Mouse (Mus musculus) thymus, adult 2 months (tissue): Measurements from ENCODE around the gene Gucy2d. TPM values are rescaled to one million over a fixed set of nuclear protein-coding genes. Genes with fewer than 3 reads are reported as not detected.

Source experiments
- DNase-seq: peaks from one replicate; pipeline ENCODE4 v3.0.0; 2021
- H3K27ac ChIP-seq: fragments of 200-500 bp; 2 replicates; pipeline ENCODE4 v1.5.1; 2012; ENCODE audit warnings: low read length, control low read depth; ENCODE audit not compliant: control insufficient read depth, insufficient read depth
- H3K27me3 ChIP-seq: fragments of 200-500 bp; 2 replicates; pipeline ENCODE4 v1.6.1; 2012; ENCODE audit warnings: mild to moderate bottlenecking, low read length, moderate library complexity, mixed read lengths; ENCODE audit not compliant: control insufficient read depth, insufficient read depth
- H3K36me3 ChIP-seq: fragments of 200-500 bp; 2 replicates; pipeline ENCODE4 v1.6.1; 2012; ENCODE audit warnings: mild to moderate bottlenecking, low read length, moderate library complexity; ENCODE audit not compliant: control insufficient read depth, insufficient read depth
- H3K4me1 ChIP-seq: fragments of 200-500 bp; replicated peaks from 2 replicates; pipeline ENCODE4 v1.6.1; 2012; ENCODE audit warnings: low read length; ENCODE audit not compliant: control insufficient read depth, insufficient read depth
- H3K4me3 ChIP-seq: fragments of 200-500 bp; 2 replicates; pipeline ENCODE4 v1.5.1; 2012; ENCODE audit warnings: mild to moderate bottlenecking, low read length, control low read depth, moderate library complexity; ENCODE audit not compliant: control insufficient read depth, insufficient read depth
- CTCF ChIP-seq: fragments of 200-500 bp; IDR thresholded peaks from 2 replicates; pipeline ENCODE4 v1.5.1; 2012; ENCODE audit warnings: mild to moderate bottlenecking, control low read depth, low read length, moderate library complexity, borderline replicate concordance; ENCODE audit not compliant: control insufficient read depth, poor library complexity, insufficient read depth; ENCODE audit errors: extremely low read depth
- POLR2A ChIP-seq: fragments of 200-500 bp; IDR thresholded peaks from 2 replicates; pipeline ENCODE4 v1.6.1; 2012; ENCODE audit warnings: mild to moderate bottlenecking, low read length, control low read depth, moderate library complexity; ENCODE audit not compliant: control insufficient read depth, poor library complexity, insufficient read depth; ENCODE audit errors: extremely low read depth
- WGBS: fragments of 180-500 bp; shearing (Covaris S2); methylation state at CpG from one replicate; pipeline ENCODE4 v1.1.7; 2018; 5-methylcytosine and 5-hydroxymethylcytosine counted together
- polyA plus RNA-seq: library from polyadenylated mRNA; depleted of rRNA; stranded (reverse); fragments of >200 nt; gene quantifications from 2 replicates; pipeline ENCODE4 v1.2.3, GENCODE M21; 2012

The Gucy2d gene
- polyA plus RNA-seq, 1 experiment = 0.22 TPM

- WGBS = 87% methylated on average over 8 of the region's 8 CpGs
- no peak for DNase-seq
- Histone ChIP-seq H3K4me3 (no peak overlapping the region), H3K4me1 (peaks cover 34% of the 10 kb centered on the region), H3K36me3 (no peaks in the 10 kb centered on the region), H3K27ac (no peak overlapping the region), H3K27me3 (no peaks in the 10 kb centered on the region)
- TF ChIP-seq CTCF (no peak), POLR2A (no peak)
These were observed 43.0 kb downstream of the Gucy2d start for GRCm38 (mm10) chr7:98483268-98483607.

- H3K4me1 ChIP-seq = peaks cover 50% of the 10 kb centered on the region
- H3K27ac ChIP-seq = no peak overlapping the region
- 86% methylated on average over 3 of the region's 3 CpGs for WGBS
- TF ChIP-seq CTCF (no peak), POLR2A (no peak)
- no peaks in the 10 kb centered on the region for H3K36me3 ChIP-seq
- no peak overlapping the region for H3K4me3 ChIP-seq
- no peak for DNase-seq
- no peaks in the 10 kb centered on the region for H3K27me3 ChIP-seq
These were observed 44.7 kb downstream of the Gucy2d start for GRCm38 (mm10) chr7:98484878-98485277.

DNA sequence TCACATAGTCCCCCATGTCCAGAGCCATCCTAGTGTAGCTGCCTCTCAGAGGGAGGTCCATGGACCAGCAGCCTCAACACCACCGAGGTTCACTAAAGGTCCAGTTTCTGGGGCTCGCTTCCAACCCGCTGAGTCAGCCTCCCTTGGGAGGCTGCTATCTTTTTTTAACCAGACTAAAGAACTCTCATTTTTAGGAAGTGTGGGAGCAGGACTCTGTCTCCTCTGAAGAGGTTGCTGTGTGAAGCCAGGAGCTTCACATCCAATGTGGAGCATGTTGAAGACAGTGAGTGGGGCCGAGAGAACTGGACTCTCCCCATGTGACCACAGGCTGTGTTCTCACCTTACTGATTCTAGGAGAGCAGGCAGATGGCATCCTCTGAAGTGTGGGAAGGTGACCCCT, 45.3 kb downstream of the Gucy2d start:
- H3K4me1 ChIP-seq = peaks cover 53% of the 10 kb centered on the region
- no peak overlapping the region for H3K27ac ChIP-seq
- H3K4me3 ChIP-seq = no peak overlapping the region
- WGBS = 84% methylated on average over 4 of the region's 4 CpGs
- TF ChIP-seq CTCF (no peak), POLR2A (no peak)
- H3K27me3 ChIP-seq = no peaks in the 10 kb centered on the region
- H3K36me3 ChIP-seq = no peaks in the 10 kb centered on the region
- no peak for DNase-seq

- Histone ChIP-seq H3K4me1 (peaks cover 49% of the 10 kb centered on the region), H3K27ac (no peak overlapping the region), H3K36me3 (no peaks in the 10 kb centered on the region), H3K4me3 (no peak overlapping the region), H3K27me3 (no peaks in the 10 kb centered on the region)
- DNase-seq = peak; percentile 53
- 6% methylated on average over 7 of the region's 7 CpGs for WGBS
- TF ChIP-seq CTCF = no peak
These were observed 46.3 kb downstream of the Gucy2d start for GRCm38 (mm10) chr7:98486471-98486917.

- WGBS = 91% methylated on average over 11 of the region's 11 CpGs
- Histone ChIP-seq H3K27ac (no peak overlapping the region), H3K36me3 (no peaks in the 10 kb centered on the region), H3K4me1 (peaks cover 49% of the 10 kb centered on the region), H3K4me3 (no peak overlapping the region), H3K27me3 (no peaks in the 10 kb centered on the region)
- no peak for DNase-seq
- TF ChIP-seq POLR2A = no peak
- TF ChIP-seq CTCF = no peak
These were observed 47.2 kb downstream of the Gucy2d start for GRCm38 (mm10) chr7:98487202-98487980.

GRCm38 (mm10) chr7:98488398-98489130, 48.3 kb downstream of the Gucy2d start:
- Histone ChIP-seq H3K36me3 (no peaks in the 10 kb centered on the region), H3K4me1 (peaks cover 49% of the 10 kb centered on the region), H3K27ac (no peak overlapping the region), H3K27me3 (no peaks in the 10 kb centered on the region), H3K4me3 (no peak overlapping the region)
- 27% methylated on average over 13 of the region's 13 CpGs for WGBS
- TF ChIP-seq POLR2A (no peak), CTCF (no peak)
- DNase-seq = peak; percentile 78
